Mouse (Mus musculus): Measurements from ENCODE around the gene Cdkal1.

- TF ChIP-seq POLR2A (IDR thresholded peaks at IDR 0.05; ENCODE audit: low read depth, low read length) (no peak), CTCF (IDR thresholded peaks at IDR 0.05; ENCODE audit: extremely low read depth, insufficient read depth, insufficient read length, insufficient replicate concordance) (no peak)
Observed at GRCm38 (mm10) chr13:29650576-29651236, 204.8 kb downstream of the Cdkal1 start.
